Mouse (Mus musculus) kidney, adult 9 months (tissue): ENCODE measurements around the gene Marco.

ENCODE experiments used
- DNase-seq: peaks from one replicate; pipeline ENCODE4 v3.0.0; 2022

Marco gene

DNA sequence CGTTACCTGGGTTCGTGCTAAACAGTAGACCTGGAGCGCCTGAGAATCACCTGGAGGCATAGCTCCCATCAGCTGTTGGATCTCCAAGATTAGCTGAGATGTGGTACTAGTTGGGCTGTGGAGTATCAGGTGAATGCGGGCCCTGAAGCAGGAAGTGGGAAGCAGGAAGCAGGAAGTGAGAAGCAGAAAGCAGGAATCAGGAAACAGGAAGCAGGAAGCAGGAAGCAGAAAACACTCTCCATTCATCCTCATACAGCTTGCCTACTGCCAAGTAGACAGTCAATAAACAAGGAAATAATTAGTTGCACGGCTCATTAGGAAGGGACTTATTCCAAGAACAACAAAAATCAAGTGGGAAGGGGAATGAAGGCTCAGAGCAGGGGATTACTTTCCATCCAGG lies 69.2 kb downstream of the Marco start:
- DNase-seq = no peak

DNA sequence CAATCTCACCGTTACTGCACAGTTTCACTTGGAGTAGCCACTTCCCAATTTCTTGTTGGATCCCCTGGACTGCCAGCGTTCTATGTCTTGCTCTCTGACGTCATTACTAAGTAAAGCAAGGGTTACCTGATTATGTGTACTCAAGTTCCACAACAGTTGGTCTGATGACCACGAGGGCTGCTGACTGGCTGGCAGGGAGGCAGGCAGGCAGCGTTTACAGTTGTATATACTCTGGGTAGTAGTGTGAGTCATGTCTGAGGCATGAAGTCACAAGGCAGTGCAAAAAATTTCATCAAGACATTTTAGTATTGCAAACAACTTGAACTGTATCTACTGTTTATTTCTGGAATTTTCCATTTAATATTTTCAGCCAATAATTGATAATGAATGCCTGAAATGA lies 74.7 kb downstream of the Marco start:
- DNase-seq = no peak

DNA sequence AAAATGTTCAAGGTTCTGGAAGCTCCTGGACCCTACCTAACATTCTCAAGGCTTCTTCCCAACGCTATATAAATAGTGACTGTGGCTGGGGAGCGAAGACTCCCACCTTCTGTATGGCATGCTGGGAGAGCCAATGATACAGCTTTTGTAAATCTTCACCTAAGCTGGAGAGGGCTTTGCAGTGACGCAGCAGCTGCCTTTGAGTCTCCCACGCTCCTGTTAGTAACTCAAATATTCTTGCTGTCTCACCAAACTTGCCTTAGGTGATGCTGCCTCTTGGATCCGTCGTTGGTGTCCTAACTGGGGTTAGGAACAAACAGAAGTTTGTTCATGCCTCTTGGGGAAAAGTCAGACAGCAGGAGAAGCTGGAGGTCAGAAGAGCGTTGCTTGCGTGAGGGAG lies 79.2 kb downstream of the Marco start:
- no peak for DNase-seq
